Mouse (Mus musculus) cerebellum, adult 2 months (tissue): ENCODE measurements around the gene Proser1.

Experiments used
- CTCF ChIP-seq: fragments of 200-500 bp; IDR thresholded peaks from 2 replicates; pipeline ENCODE4 v1.5.1; 2011; ENCODE audit warnings: low read depth, mild to moderate bottlenecking, control low read depth, low read length, moderate library complexity, borderline replicate concordance; ENCODE audit not compliant: insufficient read depth
- POLR2A ChIP-seq: fragments of 200-500 bp; IDR thresholded peaks from 2 replicates; pipeline ENCODE4 v1.6.1; 2011; ENCODE audit warnings: low read length, control low read depth, borderline replicate concordance; ENCODE audit not compliant: insufficient read depth

DNA sequence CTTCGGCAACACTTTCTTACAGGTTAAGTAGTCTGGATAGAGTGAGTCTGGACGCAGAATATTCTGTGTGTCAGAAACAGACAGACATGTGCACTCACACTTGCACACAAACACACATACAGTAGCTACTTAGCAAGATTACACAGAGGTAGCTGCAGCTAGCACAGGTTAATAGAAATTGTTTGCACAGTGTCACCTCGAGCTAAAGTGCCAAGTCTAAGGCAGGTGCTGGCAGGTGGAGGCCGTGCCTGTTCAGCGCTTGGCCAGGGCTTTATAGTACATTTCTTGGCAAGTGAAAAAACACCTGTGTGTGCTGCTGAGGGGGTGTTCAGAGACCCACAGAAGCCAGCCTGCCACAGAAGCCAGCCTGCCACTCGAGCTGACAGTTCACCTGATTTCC, 66.8 kb downstream of the Proser1 start:
- TF ChIP-seq CTCF (no peak), POLR2A (no peak)
